Mouse (Mus musculus) ES-Bruce4 (cell line): ENCODE measurements around the gene Ctr9.

ENCODE experiments used
- CTCF ChIP-seq: IDR thresholded peaks from one replicate; pipeline ENCODE4 v1.8.1; 2011; ENCODE audit warnings: low read depth, low read length
- EP300 ChIP-seq: IDR thresholded peaks from 2 replicates; pipeline ENCODE4 v1.6.1; 2011; ENCODE audit warnings: low read depth, low read length; ENCODE audit not compliant: insufficient read depth

DNA sequence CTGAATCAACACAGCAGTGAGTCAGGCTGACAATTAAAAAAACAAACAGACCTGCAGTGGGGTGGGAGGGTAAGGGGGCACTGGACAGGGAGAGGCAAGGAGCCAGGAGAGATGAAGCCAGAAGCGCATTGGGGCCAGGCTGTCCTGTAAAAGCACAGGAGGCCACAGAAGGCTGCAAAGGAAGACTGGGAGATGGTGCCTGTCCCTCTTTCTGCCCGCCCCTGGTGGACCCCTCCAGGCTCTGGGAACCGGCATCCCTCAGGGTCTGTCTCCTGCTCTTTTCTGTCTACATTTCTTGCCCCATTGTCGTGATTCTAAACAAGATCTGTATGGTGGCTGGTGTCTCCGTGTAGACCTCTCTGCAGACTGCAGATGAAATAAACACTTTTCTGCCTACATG lies 13.0 kb upstream of the Ctr9 start:
- TF ChIP-seq CTCF (no peak), EP300 (no peak)
